Mouse (Mus musculus) thymus, postnatal 14 days (tissue): ENCODE measurements around the gene Zbtb34.
A peak's percentile ranks its signal among the peaks of the same experiment; 100 is the strongest.

Experiments used
- DNase-seq: peaks from one replicate; pipeline ENCODE4 v3.0.0; 2021

Zbtb34 gene

DNA sequence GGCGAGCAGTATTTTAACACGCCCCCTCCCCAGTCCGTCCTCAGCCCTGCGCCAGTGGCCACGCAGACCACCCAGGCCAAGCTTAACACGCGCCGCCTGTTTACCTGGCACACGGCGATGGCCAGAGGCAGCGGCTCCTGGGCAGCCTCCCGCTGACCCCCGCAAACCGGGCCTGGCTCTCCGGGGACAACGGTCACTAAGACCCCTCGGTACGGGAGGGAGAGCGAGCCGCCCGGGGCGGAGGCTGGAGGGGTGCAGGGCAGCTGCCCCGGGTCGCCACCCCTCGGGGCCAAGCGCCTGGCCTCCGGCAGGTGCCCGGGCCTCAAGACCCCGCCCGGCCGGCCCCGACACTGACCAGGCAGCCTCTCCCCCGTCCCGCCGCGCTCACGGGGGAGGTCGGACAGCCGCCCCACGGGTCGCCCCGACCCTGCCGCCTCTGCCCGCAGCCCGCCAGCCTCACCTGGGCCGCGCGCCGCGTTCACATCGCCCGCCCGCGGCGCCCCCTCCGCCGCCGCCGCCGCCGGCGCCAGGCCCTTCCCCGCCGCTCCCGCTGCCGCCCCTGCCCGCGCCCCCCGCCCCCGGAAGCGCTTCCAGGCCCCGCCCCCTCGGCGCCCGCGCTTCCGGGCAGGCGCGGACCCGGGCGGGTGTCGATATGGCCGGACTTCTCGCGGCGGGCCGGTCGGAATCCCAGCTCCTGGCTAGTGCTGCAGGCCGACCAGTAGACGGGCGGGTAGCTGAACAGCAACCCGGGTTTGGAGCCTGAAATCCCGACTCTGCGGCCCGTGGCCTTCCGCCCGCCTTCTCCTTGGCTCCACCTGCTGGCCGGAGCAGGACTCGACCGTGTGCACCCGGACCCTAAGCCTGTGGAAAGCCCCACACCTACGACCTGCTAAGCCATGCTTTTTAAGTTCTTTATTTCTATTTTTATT lies at the start of gene Zbtb34:
Zbtb34 (minus strand) TSS at position 554 of the 929 bp plus-strand sequence.
- peak; percentile 77 for DNase-seq

- DNase-seq: no peak
Observed at GRCm38 (mm10) chr2:33477961-33478755, 47.0 kb upstream of the Zbtb34 start.

GRCm38 (mm10) chr2:33475961-33476360 lies 44.8 kb upstream of the Zbtb34 start:
- DNase-seq: no peak

GRCm38 (mm10) chr2:33468466-33469097 lies 37.5 kb upstream of the Zbtb34 start, which contains the start of gene Zbtb43:
TSS of gene Zbtb43 (minus strand) at chr2:33468559.
- DNase-seq: peak; percentile 97

DNA sequence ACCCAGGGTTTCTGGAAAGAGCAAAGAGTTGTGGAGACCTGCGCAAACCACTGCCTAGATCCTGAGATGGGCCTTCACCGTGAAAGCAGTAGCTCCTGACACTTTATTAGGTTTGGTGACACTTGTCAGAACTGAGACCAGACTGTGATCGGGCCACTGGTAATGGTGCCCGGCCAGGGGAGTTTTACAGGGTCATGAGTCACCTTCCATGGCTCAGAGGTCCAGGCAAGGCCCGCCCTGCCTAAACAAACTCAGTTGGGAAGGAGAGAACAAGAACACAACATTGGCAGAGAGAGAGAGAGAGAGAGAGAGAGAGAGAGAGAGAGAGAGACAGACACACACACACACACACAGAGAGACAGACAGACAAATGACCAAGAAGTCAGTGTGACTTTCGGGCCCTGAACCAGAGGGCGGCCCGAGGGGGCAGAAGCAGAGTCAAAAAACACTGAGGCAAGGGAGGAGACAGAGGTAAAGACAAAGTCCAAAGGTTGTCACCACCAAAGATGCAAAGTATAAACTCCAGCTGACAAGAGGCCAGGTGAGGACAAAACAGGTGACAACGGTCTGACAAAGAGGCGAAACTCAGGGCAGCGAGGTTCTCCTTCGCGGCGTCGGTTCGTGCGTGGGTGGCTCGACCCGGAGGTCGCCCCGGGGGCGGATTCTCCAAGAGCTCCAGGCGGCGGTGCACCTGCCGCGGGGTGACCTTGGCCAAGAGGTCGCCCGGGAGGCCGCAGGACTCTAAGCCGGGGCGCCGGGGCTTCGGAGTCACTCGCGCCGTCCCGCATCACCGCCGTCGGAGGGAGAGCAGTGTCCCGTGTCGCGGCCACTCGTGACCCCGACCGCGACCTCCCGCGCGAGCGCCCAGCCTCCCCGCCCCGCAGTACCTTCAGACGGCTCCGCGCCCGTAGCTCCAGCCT lies 36.7 kb upstream of the Zbtb34 start:
- no peak for DNase-seq

DNA sequence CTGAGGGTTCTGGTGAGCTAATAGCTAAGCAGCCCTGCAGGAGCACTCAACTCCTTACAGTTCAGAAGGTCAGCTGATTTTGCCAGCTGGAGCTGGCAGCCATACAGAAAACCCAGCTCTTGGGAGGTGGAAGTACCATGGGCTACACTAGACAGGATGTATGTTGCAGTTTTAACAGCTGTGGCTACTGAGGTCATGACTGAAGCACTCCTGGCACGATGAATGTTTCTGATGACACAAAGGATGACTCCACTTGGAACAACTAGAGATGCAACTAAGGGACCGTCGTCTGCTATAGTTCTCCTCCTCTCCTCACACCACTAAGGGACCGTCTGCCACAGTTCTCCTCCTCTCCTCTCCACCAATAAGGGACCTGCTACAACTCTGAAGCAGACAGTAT lies 34.8 kb upstream of the Zbtb34 start:
- no peak for DNase-seq

GRCm38 (mm10) chr2:33465215-33465614 lies 34.1 kb upstream of the Zbtb34 start:
- DNase-seq: no peak

DNA sequence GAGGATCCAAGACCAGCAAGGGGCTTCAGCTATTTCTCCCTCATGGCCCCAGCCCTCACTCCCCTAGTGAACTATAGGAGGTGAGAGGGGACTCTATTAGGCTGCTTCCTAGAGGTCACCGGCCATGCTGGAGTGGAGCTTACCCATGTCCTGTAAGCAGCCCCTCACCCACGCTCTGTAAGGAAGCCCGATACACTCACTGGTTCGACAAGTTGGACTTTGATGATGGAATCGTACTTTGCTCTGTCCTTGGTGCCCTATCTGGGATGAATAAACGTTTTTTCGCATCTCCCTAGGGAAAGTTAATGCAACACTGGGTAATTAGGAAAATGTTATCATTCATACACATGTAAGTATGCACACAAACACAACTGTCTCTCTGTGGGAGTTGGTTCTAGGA lies 30.9 kb upstream of the Zbtb34 start:
- DNase-seq: no peak

DNA sequence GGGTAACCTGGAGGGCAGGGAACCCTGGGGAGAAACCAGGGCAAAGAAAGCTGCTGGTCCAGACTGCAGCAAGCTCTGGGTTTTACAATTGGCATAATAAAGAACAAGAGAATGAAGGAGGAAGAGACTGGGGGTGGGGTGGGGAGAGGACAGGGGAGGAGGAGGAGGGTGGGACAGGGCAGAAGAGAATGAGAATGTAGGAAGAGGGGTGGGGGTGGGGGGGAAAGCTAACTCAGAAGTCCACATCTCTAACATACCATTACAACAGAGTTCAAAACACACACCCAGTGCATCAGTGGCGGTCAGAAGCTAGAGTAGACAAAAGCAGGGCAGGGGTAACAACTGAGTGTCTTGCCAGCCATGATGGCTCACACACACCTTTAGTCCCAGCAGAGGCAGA lies 29.9 kb upstream of the Zbtb34 start:
- DNase-seq: no peak

- no peak for DNase-seq
Observed at GRCm38 (mm10) chr2:33459660-33460059, 28.5 kb upstream of the Zbtb34 start.

GRCm38 (mm10) chr2:33456696-33457095 lies 25.6 kb upstream of the Zbtb34 start:
- no peak for DNase-seq

DNA sequence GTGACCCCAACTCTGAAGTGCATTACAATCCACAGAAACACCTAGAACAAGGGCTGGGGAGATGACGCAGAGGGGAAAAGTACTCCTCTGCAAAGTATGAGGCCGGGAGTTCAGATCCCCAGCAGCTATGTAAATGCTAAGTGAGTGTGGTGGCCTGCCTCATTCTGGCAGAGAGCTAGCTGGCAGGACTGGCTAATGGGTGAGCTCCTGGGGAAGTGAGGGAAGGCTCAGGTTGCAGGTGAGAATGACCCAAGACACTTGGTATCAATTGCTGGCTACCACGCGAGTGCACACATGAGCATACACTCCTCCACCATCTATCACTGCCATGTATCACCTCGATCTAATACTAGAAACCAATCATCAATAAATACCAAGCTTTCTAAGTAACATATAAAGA lies 25.1 kb upstream of the Zbtb34 start:
- no peak for DNase-seq

GRCm38 (mm10) chr2:33455350-33455749 lies 24.2 kb upstream of the Zbtb34 start:
- no peak for DNase-seq

DNA sequence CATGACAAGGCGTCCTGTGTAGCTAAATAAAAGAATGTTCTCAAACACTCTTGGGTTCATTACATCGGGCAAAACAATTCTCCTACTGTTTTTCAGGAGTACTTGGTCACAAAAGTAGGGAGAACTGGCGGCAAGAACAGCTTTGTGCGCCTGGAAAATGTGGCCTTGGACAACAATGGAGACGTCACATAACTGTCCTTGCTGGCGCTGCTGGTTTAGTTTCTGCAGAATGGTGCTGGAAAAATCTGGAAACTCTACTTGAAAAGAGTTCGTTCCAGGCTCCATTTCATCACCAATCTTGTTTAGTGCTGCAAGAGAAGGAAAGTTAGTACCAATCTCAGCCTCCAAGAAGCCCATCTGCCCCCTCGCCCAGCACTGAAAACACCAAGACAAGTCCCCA lies 23.7 kb upstream of the Zbtb34 start:
- DNase-seq: no peak

GRCm38 (mm10) chr2:33453476-33453875 lies 22.4 kb upstream of the Zbtb34 start:
- DNase-seq: no peak

DNA sequence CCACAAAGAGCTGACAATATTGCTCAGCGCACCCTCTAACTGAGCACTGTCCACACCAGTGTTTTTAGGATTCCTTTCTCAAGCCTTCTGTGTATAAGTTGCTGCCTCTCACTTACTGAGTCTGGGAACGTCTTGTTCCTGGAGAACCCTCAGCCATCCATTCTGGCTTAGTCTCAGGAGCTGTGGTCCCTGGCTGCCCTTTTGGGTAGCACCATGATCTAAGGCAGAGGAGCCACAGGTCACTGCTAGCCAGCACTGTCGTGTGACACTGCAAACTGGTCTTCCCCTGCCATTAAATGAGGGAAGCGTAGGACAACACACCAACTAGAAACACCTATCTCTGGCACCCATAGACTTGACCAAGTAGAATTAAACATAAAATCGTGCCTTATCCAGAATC lies 21.6 kb upstream of the Zbtb34 start:
- DNase-seq: no peak

DNA sequence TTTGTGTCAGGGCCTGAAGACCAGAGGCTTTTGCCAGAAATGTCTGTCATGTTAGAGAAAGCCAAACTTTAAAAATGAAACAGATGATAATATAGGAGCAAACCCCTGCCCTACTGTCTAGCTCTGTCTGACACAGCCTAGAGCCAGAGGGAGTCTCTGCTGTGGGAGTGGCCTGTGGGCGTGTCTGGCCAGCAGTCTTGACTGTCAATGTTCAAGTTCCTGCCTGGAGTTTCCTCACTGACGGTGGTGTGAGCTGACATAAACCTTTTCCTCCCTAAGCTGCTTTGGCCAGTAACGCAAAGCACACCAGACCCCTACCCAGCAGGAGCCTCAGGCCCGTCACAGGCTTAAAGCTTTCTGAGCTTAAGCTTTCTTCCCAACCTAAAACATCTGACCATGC lies 21.0 kb upstream of the Zbtb34 start:
- DNase-seq: no peak

- DNase-seq: no peak
Observed at GRCm38 (mm10) chr2:33451038-33451978, 20.2 kb upstream of the Zbtb34 start.

DNA sequence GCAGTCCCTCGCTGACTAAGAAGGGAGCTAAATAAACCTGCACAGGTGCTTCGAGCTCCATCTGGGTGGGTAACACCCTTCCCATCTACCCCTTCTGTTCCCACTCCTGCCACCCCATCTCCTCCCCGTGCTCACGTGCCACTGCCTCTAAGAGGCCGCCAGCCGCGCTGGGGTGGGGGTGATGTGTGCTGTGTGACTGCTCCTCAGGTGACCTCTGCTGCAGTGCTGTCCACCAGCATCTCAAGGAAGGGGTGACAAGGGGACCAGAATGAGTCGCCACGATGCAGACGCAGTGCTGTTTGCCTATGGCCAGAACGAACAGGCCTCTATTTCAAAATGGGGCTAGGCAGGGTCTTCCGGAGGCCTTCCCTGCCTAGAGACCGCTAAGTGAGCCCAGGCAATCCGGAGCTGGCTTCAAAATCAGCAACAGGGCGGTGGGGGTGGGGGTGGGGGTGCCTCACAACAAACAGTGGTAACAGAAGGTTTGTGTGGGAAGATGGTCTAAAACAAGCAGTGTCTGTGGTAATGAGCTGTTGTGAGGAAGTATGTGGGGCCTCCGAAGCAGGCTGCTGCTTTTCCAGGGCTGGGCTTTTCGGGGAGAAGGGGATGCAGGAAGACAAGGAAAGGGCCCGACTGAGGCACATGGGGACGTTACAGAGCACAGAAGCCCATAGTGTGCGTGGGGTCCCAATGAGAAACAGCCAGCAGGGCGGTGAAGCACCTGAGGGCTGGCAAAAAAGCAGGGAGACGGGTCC lies 18.2 kb upstream of the Zbtb34 start:
- no peak for DNase-seq

- no peak for DNase-seq
Observed at GRCm38 (mm10) chr2:33446796-33447195, 15.7 kb upstream of the Zbtb34 start.
